Mouse (Mus musculus) granulocyte monocyte progenitor cell, adult 5-6 weeks (primary cell): ENCODE data around the gene Lzts3. TPM values are rescaled to one million over a fixed set of nuclear protein-coding genes. Genes with fewer than 3 reads are reported as not detected.
"Not testable (repeated sequence)": the region's sequence is repeated elsewhere in the genome, so short reads cannot be mapped to it uniquely, and the experiment has no call there.

Source experiments
- ATAC-seq: replicated peaks from 2 replicates; pipeline ENCODE4 v1.8.0; 2016; ENCODE audit warnings: mild to moderate bottlenecking, moderate TSS enrichment, inconsistent platforms; ENCODE audit not compliant: poor library complexity, severe bottlenecking
- total RNA-seq, 2 experiments: library from RNA; stranded (forward) in 1 of 2; stranded (reverse) in 1 of 2; fragments of 200-712, 200-1000 nt in 1 of 2; fragments of >200 nt in 1 of 2; fragmentation: Nextera tagmentation in 1 of 2; gene quantifications; 2 replicates each; pipeline ENCODE4 v1.2.3; 2014 to 2017

Gene Lzts3
- total RNA-seq (2014; fragmentation: Nextera tagmentation) (1.2 TPM in 1 of 2 replicates, not detected in the other), total RNA-seq (2017) (0.13 and 0.57 TPM in 2 replicates)

GRCm38 (mm10) chr2:130642684-130643369 lies at the start of gene Lzts3:
TSS of gene Lzts3 (minus strand) at chr2:130642803.
- peak; percentile 91 for ATAC-seq

DNA sequence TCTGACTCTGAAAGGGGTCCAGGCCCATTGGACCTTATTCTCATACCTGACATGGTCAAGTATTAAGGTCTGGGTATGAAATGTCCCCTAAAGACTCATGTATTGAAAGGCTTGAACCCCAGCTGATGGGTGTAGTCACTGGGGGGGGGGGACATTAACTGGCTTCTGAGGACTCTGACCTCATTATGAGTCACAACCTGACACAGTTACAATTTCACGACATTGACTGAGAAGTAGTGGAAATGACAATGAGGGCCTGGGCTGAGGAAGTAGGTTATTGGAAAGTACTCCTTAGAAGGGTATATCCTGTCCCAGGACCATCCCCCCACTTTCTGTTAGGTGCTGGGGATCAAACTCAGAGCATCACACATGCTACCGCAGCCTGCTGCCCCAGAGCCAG lies 46.4 kb upstream of the Lzts3 start:
- ATAC-seq, result no peak

GRCm38 (mm10) chr2:130685426-130685825 lies 42.8 kb upstream of the Lzts3 start:
- ATAC-seq, result no peak

DNA sequence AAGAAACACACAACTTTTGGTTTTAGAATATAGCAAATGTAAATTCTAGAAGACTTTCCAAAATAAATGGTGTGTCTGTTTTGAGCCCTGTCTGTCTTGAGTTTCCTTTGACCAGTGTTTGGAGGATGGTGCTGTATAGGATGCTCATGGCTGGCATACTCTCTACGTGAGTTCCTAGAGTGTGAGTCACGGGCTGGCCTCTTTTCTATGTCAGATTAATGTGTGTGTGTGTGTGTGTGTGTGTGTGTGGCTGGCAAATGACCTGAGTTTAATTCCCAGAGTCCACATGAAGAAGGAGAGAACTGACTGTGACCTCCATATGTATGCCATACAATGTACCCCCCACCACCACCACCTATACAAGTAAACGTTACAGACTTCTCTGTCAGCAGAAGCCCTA lies 38.9 kb upstream of the Lzts3 start:
- ATAC-seq, result no peak

DNA sequence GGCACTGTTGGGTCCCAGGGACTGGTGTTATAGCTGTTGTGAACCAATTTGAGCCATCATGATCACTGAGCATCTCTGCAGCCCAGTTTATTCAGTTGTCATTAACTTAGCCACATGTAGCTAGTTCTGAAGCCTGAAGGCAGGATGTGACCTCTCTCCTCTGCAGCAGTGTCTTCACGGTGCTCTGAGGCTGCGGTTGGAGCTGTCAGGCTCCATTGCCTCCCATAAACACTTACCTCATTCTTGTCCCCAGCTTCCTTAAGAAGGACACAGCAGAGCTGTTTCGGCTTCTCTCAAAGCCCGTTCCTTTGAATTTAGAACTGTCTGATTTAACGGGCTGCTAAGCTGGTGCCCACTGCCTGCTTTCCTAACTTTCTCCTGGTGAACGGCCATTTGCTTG lies 37.3 kb upstream of the Lzts3 start:
- no peak for ATAC-seq

DNA sequence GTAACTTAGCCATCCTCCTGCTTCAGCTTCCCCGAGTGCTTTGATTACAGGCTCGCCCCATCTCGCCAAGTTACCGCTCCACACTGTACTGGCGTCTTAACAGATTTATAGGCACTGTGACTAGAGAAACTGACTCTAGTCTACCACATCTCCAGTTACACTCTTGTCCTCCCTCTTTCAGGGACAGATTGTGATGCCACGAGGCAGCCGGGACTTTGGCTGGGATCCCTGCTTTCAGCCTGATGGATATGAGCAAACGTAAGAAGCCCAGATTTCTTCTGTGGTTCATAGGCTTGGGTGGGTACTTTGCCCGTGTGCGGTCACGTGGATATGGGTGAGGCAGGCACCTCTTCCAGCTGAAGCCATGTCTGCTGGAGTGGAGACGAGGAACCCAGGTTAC lies 36.6 kb upstream of the Lzts3 start:
- no peak for ATAC-seq

GRCm38 (mm10) chr2:130677211-130677610 lies 34.6 kb upstream of the Lzts3 start:
- ATAC-seq, result no peak

DNA sequence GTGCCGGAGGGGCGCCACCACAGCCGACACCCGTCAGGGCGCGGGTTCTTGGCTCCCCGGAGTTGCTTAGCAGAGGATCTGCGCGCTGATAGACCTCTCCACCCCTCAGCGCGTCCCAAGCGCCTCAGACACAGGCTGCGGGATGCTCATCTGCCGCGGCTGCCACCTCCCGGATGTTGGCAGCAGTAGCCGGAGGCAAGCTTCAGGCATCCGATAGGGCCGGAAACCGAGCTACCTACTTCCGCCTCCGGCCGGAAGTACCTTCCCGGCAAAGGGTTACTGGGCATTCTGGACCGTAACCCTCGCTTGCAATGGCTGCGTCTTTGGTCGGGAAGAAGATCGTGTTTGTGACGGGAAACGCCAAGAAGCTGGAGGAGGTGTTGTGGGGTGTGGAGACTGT lies 25.0 kb upstream of the Lzts3 start, which contains the start of gene Itpa:
Itpa (plus strand) TSS at position 52 of the 400 bp plus-strand sequence.
- ATAC-seq, result peak; percentile 68

- ATAC-seq, result peak; percentile 80
These were observed 21.6 kb upstream of the Lzts3 start, which contains the start of gene Ddrgk1 for GRCm38 (mm10) chr2:130664102-130664701. TSS of gene Ddrgk1 (minus strand) at chr2:130664659.

- no peak for ATAC-seq
These were observed 20.7 kb upstream of the Lzts3 start for GRCm38 (mm10) chr2:130663342-130663741.

GRCm38 (mm10) chr2:130658530-130658929 lies 15.9 kb upstream of the Lzts3 start:
- no peak for ATAC-seq

GRCm38 (mm10) chr2:130657541-130657940 lies 14.9 kb upstream of the Lzts3 start:
- no peak for ATAC-seq

DNA sequence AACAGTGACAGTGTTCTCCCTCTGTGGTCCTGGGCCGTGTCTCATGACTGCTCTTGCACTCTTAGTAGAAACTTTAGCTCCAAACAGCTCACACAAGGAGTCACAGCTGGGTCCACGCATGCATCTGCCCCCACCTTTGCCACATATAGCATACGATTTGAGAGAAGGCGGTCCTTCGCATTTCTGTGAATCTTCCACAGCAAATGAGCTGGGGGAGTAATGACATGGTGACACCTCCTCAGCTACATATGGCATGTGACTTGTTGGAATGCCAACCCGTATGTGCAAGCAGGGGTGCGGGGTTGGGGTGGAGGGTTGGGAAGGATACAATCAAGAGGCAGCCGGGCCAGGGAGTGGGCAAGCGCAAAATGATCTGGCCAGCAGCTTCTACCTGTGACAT lies 13.9 kb upstream of the Lzts3 start:
- no peak for ATAC-seq

DNA sequence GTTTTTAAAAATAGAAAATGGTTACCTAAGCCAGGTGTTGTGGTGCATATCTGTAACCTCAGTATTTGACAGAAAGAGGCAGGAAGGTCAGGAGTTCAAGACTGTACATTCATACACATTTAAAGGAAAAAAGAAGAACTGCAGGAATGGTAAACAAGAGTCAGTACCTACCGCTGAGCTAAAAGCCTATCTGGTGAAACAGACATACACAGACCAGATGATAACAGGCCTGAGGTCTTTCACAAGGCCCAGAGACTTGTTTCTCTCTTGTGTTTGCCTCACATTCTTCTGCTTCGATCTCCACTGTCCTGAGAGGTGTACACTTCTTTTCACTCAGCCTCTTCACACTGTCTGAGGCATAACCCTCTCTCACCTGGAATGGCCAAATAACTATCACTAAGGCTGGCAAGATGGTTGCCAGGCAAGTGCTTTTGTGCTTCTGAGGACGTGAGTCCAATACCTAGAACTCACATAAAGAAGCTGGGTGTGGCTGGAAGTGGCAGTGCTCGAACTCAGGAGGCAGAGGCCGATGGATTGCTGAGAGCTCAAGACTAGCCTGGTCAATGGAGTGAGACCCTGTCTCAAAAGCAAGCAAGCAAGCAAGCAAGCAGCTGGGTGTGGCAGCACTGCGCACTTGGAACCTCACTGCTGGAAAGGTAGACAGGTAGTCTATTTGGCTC lies 13.2 kb upstream of the Lzts3 start:
- ATAC-seq, result no peak

GRCm38 (mm10) chr2:130653760-130654159 lies 11.2 kb upstream of the Lzts3 start:
- no peak for ATAC-seq

- ATAC-seq, result no peak
These were observed 10.7 kb upstream of the Lzts3 start for GRCm38 (mm10) chr2:130653303-130653702.

DNA sequence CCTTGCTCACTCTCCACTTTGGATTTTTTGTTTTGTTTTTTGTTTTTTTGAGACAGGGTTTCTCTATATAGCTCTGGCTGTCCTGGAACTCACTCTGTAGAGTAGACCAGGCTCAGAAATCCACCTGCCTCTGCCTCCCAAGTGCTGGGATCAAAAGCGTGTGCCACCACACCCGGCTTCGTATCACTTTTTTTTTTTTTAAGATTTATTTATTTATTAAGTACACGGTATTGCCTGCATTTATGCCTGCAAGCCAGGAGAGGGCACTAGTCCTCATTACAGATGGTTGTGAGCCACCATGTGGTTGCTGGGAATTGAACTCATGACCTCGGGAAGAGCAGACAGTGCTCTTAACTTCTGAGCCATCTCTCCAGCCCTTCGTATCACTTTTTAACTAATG lies 6.4 kb upstream of the Lzts3 start:
- not testable (repeated sequence) for ATAC-seq

DNA sequence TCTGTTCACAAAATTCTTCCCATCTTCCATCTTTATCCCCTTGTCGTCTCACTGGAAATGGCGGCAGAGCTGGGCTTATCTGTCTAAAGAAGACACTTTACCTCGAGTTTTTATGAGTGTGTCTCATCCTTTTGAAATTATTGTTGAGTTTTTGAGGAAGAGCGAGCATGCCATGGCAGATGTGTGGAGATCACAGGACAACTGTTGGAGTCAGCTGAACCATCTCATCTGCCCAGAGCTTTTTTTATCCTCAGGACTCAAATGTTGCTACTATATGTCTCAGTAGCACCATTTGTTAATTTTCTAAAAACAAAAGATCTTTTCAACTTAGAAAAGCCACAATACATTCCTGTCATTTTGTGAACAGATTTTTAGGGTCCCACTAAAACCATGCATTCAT lies 2.6 kb upstream of the Lzts3 start:
- ATAC-seq, result no peak

DNA sequence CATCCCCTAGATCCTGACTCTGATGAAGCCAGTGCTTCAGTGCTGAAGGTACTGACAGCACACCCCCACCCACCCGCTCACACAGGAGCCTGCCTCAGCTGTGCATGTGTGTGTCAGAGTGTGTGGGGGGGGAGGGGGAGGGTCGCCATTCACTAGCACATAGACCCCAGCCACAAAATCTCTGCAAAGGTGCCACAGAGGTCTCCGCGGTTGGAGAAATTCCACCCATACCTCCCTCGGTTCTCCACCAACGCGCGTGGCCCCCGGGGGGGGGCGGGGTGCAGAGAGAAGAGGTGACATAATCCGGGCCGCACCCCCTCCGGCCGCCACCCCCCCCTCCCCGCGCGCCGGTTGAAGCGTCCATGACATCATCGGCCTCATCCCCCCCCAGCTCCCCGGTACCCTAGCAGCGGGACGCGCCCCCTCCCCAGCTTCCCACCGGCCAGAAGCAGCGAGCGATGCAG lies 374 bp downstream of the Lzts3 start:
- no peak for ATAC-seq

GRCm38 (mm10) chr2:130641351-130642025 lies 1.1 kb downstream of the Lzts3 start:
- no peak for ATAC-seq

- no peak for ATAC-seq
These were observed 3.3 kb downstream of the Lzts3 start for GRCm38 (mm10) chr2:130639276-130639675.
